Mouse (Mus musculus) left cerebral cortex, adult 18-20 months (tissue): Measurements from ENCODE around the gene Kat6b. TPM values are rescaled to one million over a fixed set of nuclear protein-coding genes. Genes with fewer than 3 reads are reported as not detected.
"Not testable (repeated sequence)": the region's sequence is repeated elsewhere in the genome, so short reads cannot be mapped to it uniquely, and the experiment has no call there.

ENCODE experiments used
- DNase-seq, 2 experiments: peaks; one replicate each; pipeline ENCODE4 v3.0.0; 2021 to 2022; ENCODE audit warnings: low spot score in 2 of 2, mixed read lengths in 1 of 2
- long read RNA-seq, 2 experiments: library from polyadenylated mRNA; stranded (forward); transcript quantifications; one replicate each; pipeline ENCODE4 v2.0.0; 2021
- total RNA-seq, 2 experiments: library from RNA; stranded (reverse); gene quantifications; 2 replicates each; pipeline ENCODE4 v1.2.3; 2021

The Kat6b gene
- total RNA-seq = 100 to 1,000 TPM; 126 to 132 TPM
- long read RNA-seq, experiment 1, partial matches to known transcripts = 1 of 5 reads
- long read RNA-seq, experiment 1, other reads (novel, unspliced or antisense) = 4 of 5 reads
- long read RNA-seq, experiment 2, full-length matches to known transcripts = 1 of 6 reads
- long read RNA-seq, experiment 2, partial matches to known transcripts = 5 of 6 reads
- long read RNA-seq, experiment 2, other reads (novel, unspliced or antisense) = 0 of 6 reads

GRCm38 (mm10) chr14:21481231-21481630, at the start of gene Kat6b:
TSS of gene Kat6b (plus strand) at chr14:21481434.
- DNase-seq = no peak

- DNase-seq = no peak
Measured at GRCm38 (mm10) chr14:21433415-21433814, 47.8 kb upstream of the Kat6b start.

DNA sequence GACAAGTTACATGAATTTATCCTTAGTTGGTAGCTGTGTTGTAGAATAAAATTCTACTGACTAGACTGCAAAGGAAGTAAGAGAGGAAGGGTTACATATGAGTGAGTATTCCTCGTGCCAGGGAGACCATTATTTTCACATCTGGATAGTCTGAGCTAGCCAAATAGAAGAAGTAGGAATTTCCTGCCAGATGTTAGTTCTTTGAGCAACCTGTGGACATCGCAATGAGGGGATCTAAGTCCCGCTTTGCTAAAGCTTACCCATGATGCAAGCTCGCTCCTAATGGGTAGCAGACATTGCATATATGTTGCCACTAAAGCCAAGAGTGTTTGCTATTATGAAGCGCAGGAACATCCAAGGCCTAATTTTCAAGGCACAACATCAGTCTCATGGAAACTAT, 47.2 kb upstream of the Kat6b start:
- no peak for DNase-seq

- no peak for DNase-seq
Measured at GRCm38 (mm10) chr14:21434686-21435085, 46.5 kb upstream of the Kat6b start.

DNA sequence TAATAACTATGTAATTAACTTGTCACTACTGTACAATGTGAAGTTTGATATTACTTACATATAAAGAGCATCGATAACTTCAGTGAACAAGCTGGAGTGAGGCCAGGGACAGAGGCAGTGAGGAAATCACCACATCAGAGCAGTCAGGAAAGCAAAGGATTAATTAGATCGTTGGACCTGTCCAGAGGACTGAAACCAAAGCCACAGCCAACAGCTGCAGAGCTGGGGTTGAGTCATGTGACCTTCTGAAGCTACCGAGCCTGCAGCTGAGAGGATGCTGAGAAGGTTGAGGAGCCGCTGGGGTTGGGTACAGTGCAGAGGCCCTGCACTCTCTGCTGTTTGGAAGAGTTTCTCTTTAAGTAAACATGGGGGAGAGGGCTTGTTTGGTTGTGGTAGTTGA, 41.4 kb upstream of the Kat6b start:
- no peak for DNase-seq

DNA sequence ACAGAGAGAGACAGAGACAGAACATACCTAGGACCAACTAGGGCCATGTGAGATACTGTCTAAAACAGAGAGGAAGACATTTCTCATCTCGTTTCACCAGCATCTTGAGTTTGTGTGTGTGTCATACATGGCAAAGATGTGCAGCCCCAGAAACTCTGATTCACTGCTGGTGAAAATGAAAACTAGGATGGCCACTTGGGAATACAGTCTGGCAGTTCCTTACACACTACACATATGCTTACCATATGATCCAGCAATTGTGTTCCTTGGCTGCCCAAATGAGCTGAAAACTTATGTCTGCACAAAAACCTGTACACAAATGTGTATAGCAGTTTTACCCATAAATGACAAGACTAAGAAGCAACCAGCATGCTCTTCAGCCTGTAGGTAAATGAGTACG, 40.7 kb upstream of the Kat6b start:
- no peak for DNase-seq

DNA sequence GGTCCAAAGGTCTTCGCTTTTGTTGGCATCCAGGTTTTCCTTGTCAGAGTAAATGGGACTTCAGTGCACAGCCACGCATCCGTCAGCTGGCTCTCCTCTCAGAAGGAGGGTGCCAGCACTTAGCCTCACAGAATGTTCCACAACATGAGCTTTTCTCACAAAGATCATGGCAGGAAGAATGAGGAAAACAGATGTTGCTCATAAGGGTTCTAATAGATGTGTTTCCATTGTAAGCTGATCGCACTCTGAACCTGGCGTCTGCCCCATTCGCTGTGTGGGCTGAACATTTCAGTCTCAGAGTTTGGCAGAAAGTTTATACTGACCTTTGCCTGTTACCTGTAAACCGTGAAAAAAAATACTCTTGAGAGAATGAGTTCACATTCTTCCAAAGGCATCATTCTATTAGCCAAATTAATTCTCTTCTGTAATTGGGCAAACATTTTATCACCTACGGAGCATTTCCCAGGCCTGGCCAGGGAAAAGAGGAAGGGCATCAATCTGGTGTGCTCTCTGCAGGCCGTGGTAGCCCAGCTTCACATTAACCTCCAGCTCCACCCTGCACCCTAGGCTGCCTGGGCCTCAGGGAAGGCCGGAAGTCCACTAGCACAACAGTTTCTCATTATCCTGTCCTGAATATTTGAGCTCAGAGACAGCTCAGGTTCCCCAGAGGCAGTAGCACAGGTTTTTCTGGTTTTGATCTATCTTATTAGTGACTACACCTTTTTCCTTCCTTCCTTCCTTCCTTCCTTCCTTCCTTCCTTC, 39.3 kb upstream of the Kat6b start:
- no peak for DNase-seq

- no peak for DNase-seq
Measured at GRCm38 (mm10) chr14:21452581-21452980, 28.7 kb upstream of the Kat6b start.

- no peak for DNase-seq
Measured at GRCm38 (mm10) chr14:21453896-21454295, 27.3 kb upstream of the Kat6b start.

DNA sequence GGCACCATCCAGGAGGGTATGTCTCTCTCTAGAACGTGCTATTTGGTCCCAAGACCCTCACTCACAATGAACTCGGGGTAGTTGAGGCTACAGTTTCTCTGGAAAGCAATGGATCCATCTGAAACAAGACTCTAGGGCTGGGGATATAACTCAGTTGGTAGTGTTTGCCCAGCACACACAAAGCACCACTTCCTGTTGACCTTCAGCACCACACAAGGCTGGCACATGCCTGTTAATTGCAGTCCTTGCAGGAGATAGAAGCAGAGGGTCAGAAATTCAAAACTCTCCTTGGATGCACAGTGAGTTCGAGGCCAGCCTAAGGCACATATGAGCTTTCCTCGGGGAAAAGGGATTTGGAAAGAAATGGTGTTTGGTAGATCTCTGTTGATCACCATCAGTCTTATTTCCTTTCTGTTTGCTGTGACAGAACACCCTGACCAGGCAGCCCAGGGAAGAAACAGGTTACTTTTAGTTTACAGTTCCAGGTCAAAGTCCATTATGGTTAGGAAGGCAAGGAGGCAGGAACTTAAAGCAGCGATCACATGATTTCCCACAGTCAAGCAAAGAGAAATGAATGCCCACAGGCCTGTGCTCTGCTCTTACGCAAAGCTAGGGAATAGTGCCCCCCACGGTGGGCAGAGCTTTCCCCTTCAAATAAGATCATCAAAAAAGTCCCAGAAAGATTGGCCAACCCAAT, 25.4 kb upstream of the Kat6b start:
- no peak for DNase-seq

GRCm38 (mm10) chr14:21456526-21456925, 24.7 kb upstream of the Kat6b start:
- no peak for DNase-seq

GRCm38 (mm10) chr14:21457876-21458275, 23.4 kb upstream of the Kat6b start:
- DNase-seq = no peak

- DNase-seq = no peak
Measured at GRCm38 (mm10) chr14:21458696-21459095, 22.5 kb upstream of the Kat6b start.

DNA sequence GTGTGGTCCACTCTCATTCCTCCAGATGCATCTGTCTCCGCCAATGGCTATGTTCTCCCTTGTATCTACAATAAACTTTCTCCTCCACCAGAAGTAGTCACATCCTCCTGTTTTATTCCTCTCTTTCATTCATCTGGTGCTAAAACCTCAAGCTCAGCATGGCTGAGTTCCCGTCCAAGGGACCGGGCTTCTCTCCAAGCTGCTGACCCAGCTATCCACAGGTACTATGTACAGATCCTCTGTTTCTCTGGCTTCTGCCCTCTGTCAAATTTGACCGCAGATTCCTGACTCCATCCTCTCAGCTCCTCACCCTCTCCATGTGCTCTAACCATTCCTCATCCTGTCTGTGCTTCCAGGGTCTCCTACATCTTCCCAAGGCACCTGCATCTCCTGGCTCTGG, 22.1 kb upstream of the Kat6b start:
- no peak for DNase-seq

GRCm38 (mm10) chr14:21462398-21462797, 18.8 kb upstream of the Kat6b start:
- no peak for DNase-seq

GRCm38 (mm10) chr14:21463117-21463712, 18.0 kb upstream of the Kat6b start:
- no peak for DNase-seq

GRCm38 (mm10) chr14:21470386-21470785, 10.8 kb upstream of the Kat6b start:
- DNase-seq = no peak

DNA sequence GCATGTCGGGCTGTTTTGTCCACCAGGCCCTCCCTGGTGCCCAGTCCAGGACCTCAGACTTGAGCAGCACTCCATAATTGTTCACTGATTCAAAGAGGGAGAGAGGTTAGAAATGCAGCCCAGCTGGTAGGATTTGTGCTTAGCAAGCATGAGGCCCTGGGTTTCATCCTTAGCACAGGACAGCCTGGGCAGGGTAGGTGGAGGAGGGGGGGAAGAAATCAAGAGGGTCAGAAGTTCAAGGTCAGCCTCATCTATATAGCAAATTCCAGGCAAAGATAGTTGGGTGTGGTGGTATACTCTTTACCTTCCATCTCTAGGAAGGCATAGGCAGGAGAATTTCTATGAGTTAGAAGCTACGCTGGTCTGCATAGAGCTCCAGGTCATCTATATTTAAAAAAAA, 9.3 kb upstream of the Kat6b start:
- no peak for DNase-seq

- DNase-seq = not testable (repeated sequence)
Measured at GRCm38 (mm10) chr14:21474593-21475132, 6.6 kb upstream of the Kat6b start.

- no peak for DNase-seq
Measured at GRCm38 (mm10) chr14:21477181-21477580, 4.1 kb upstream of the Kat6b start.

DNA sequence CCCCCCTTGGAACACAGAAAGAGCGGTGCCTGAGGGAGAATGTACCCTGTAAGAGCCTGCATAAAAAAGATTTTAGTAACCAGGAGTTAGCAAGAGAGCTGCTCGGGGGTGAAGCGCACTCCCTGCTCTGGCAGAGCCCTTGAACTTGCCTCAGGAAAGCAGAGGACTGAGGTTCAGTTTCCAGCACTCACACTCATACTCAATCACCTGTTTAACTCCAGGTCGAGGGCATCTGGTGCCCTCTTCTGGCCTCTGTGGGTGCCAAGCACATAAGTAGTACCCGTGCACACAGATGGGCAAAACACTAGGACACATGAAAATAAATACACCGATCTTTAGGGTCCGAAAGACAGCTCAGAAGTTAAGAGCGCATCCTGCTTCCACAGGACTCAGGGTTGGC, 1.7 kb upstream of the Kat6b start:
- DNase-seq = no peak

GRCm38 (mm10) chr14:21480191-21480590, 1.0 kb upstream of the Kat6b start:
- no peak for DNase-seq
